9 mouse cellular contexts compared by ENCODE assay signal in the genomic region with DNA sequence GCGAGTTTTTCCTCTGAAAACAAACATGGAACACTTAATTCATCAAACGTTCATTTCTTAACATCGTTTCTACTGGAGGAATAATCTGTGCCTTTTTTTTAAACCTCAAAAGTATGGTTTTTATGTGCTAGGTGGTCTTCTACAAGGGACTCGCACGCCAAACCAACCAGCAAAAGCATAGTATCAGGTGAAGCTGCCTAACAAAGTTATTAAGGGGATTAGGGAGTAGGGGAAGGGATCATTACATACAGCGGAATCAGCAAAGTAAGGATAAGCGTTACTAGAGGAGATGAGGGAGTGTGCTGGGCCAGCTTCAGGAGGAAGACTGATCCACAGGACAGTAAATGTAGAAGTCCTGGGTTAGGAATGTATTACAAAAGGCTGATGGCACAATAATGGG. TPM values are rescaled to one million over a fixed set of nuclear protein-coding genes. Genes with fewer than 3 reads are reported as not detected.
DNase-seq lines count a peak whose midpoint lies in the region; ATAC-seq and TF ChIP-seq lines count a peak whose summit lies in the region.
"Had no signal": no experiment of that assay in that cellular context is flagged by ENCODE, and none has a peak within 500 bp of the region (broad histone marks: within the 10 kb centered on the region; RNA-seq: fewer than 3 reads in every experiment).

No protein-coding gene starts in this region.

- H3K36me3 ChIP-seq in heart, embryonic 13.5 days, result peaks cover 11% of the 10 kb centered on the region
- peaks cover 7% of the 10 kb centered on the region for H3K36me3 ChIP-seq in G1E (replicated peaks)
- peaks cover 18% of the 10 kb centered on the region for H3K36me3 ChIP-seq in hindbrain, embryonic 10.5 days
- H3K36me3 ChIP-seq in midbrain, embryonic 12.5 days, result peaks cover 11% of the 10 kb centered on the region

- 5% methylated on average over 7 of the region's 7 CpGs for WGBS in heart, embryonic 13.5 days
- WGBS in hindbrain, embryonic 10.5 days, result 9% methylated on average over 7 of the region's 7 CpGs
- 5% methylated on average over 7 of the region's 7 CpGs for WGBS in midbrain, embryonic 12.5 days

- no peak for TF ChIP-seq CTCF in G1E (IDR thresholded peaks at IDR 0.05; ENCODE audit: low read depth, low read length)

- no peak for DNase-seq in heart, adult 8-10 months (ENCODE audit: low spot score)
- no peak for DNase-seq in G1E (ENCODE audit: low spot score)
- no peak for DNase-seq in hindbrain, embryonic 10.5 days (ENCODE audit: low spot score)
- no peak for DNase-seq in gastrocnemius, postnatal 36 days
- DNase-seq in gastrocnemius, adult 18-20 months (ENCODE audit: low spot score), result no peak

- no peak for ATAC-seq in heart, embryonic 13.5 days (ENCODE audit: extremely low read depth, insufficient number of reproducible peaks, low FRiP score, low TSS enrichment)
- no peak for ATAC-seq in G1E (ENCODE audit: extremely low read depth, insufficient number of reproducible peaks, low FRiP score, poor library complexity, severe bottlenecking)
- peak; percentile 3; the same call in 1 of the 2 replicates for ATAC-seq in midbrain, embryonic 12.5 days (ENCODE audit: low FRiP score, low read depth)
- no peak for ATAC-seq in activated CD4-positive, CD25-positive, alpha-beta regulatory T cell, adult 4 months

- H3K9me3 ChIP-seq in heart, embryonic 13.5 days, result no peaks in the 10 kb centered on the region
- no peaks in the 10 kb centered on the region for H3K9me3 ChIP-seq in G1E (replicated peaks)
- H3K9me3 ChIP-seq in hindbrain, embryonic 10.5 days, result no peaks in the 10 kb centered on the region
- H3K9me3 ChIP-seq in midbrain, embryonic 12.5 days, result no peaks in the 10 kb centered on the region

- H3K27ac ChIP-seq in heart, embryonic 13.5 days (replicated peaks), result no peak overlapping the region
- H3K27ac ChIP-seq in hindbrain, embryonic 10.5 days, result peak overlapping the region; percentile 93
- H3K27ac ChIP-seq in midbrain, embryonic 12.5 days (replicated peaks), result no peak overlapping the region

- H3K9ac ChIP-seq in heart, embryonic 13.5 days, result peak overlapping the region; percentile 77
- no peak overlapping the region for H3K9ac ChIP-seq in midbrain, embryonic 12.5 days (replicated peaks)

- peaks cover 14% of the 10 kb centered on the region for H3K27me3 ChIP-seq in heart, embryonic 13.5 days (replicated peaks)
- H3K27me3 ChIP-seq in G1E (ENCODE audit: insufficient read depth, low read length), result peaks cover 12% of the 10 kb centered on the region
- peaks cover 10% of the 10 kb centered on the region for H3K27me3 ChIP-seq in hindbrain, embryonic 10.5 days (ENCODE audit: insufficient read depth, poor library complexity, severe bottlenecking)
- peaks cover 7% of the 10 kb centered on the region; the same call in 1 of the 2 replicates for H3K27me3 ChIP-seq in midbrain, embryonic 12.5 days

- peaks cover 8% of the 10 kb centered on the region for H3K4me1 ChIP-seq in heart, embryonic 13.5 days
- H3K4me1 ChIP-seq in G1E (ENCODE audit: insufficient read depth, low read depth, low read length), result peaks cover 32% of the 10 kb centered on the region
- H3K4me1 ChIP-seq in hindbrain, embryonic 10.5 days (replicated peaks), result peaks cover 14% of the 10 kb centered on the region
- peaks cover 7% of the 10 kb centered on the region for H3K4me1 ChIP-seq in midbrain, embryonic 12.5 days

- H3K4me3 ChIP-seq in heart, embryonic 13.5 days, result peak overlapping the region; percentile 92
- H3K4me3 ChIP-seq in G1E (ENCODE audit: low read depth, low read length), result peak overlapping the region; percentile 89; the same call in 1 of the 2 replicates
- peak overlapping the region; percentile 87 for H3K4me3 ChIP-seq in hindbrain, embryonic 10.5 days
- H3K4me3 ChIP-seq in midbrain, embryonic 12.5 days, result peak overlapping the region; percentile 90

- H3K4me2 ChIP-seq in heart, embryonic 13.5 days, result peak overlapping the region; percentile 92
- H3K4me2 ChIP-seq in midbrain, embryonic 12.5 days (replicated peaks), result peak overlapping the region; percentile 54

- intact Hi-C loops in gastrocnemius, postnatal 36 days (cut with DNase I), result no loop called here

RNA-seq across cellular contexts. Expression of a gene that starts 0.6 kb away (rescaled TPM):
- 8.6 and 8.9 TPM in 2 replicates for polyA plus RNA-seq in heart, embryonic 13.5 days (2015; fragmentation: Nextera tagmentation; extraction: Ambion mirVana)
- 10 to 100 TPM in 1 of 4 experiments, 1 to 10 TPM in 3; 7.0 to 10.4 (median 9.5) TPM for total RNA-seq in heart, adult 8-10 months (2022)
- total RNA-seq in G1E (2014; fragmentation: Nextera tagmentation), result 25.6 and 28.8 TPM in 2 replicates
- total RNA-seq in G1E (2017), result 25.8 and 29.4 TPM in 2 replicates
- polyA plus RNA-seq in G1E (2012), result 0.22 and 0.38 TPM in 2 replicates
- polyA plus RNA-seq in hindbrain, embryonic 10.5 days (2016; fragmentation: Nextera tagmentation; extraction: Ambion mirVana), result 15.6 and 21.0 TPM in 2 replicates
- 30.9 and 34.3 TPM in 2 replicates for polyA plus RNA-seq in midbrain, embryonic 12.5 days (2016; fragmentation: Nextera tagmentation; extraction: Ambion mirVana)
- polyA plus RNA-seq in activated CD4-positive, CD25-positive, alpha-beta regulatory T cell, adult 4 months (2017; shearing (Covaris generic)), result 1 to 10 TPM; 7.1 to 8.4 TPM
- total RNA-seq in gastrocnemius, postnatal 36 days (2021), result 1 to 10 TPM; 6.2 to 6.4 TPM
- 1 to 10 TPM; 5.2 to 6.9 TPM for total RNA-seq in gastrocnemius, adult 18-20 months (2021)

RNA-seq across cellular contexts. Expression of a gene that starts 15.4 kb away (rescaled TPM):
- polyA plus RNA-seq in heart, embryonic 13.5 days (2015; fragmentation: Nextera tagmentation; extraction: Ambion mirVana), result not detected in 2 replicates
- not detected for total RNA-seq in heart, adult 8-10 months (2022)
- total RNA-seq in G1E (2014; fragmentation: Nextera tagmentation), result not detected in 2 replicates
- total RNA-seq in G1E (2017), result not detected in 2 replicates
- not detected in 2 replicates for polyA plus RNA-seq in G1E (2012)
- not detected in 2 replicates for polyA plus RNA-seq in hindbrain, embryonic 10.5 days (2016; fragmentation: Nextera tagmentation; extraction: Ambion mirVana)
- polyA plus RNA-seq in midbrain, embryonic 12.5 days (2016; fragmentation: Nextera tagmentation; extraction: Ambion mirVana), result not detected in 2 replicates
- polyA plus RNA-seq in activated CD4-positive, CD25-positive, alpha-beta regulatory T cell, adult 4 months (2017; shearing (Covaris generic)), result not detected
- not detected for total RNA-seq in gastrocnemius, postnatal 36 days (2021)
- not detected for total RNA-seq in gastrocnemius, adult 18-20 months (2021)
- total RNA-seq: gastrocnemius, postnatal 10 days had no signal

RNA-seq across cellular contexts. Expression of a gene that starts 42.7 kb away (rescaled TPM):
- polyA plus RNA-seq in heart, embryonic 13.5 days (2015; fragmentation: Nextera tagmentation; extraction: Ambion mirVana), result not detected in 2 replicates
- 1 to 10 TPM; 1.7 to 2.8 (median 2.2) TPM for total RNA-seq in heart, adult 8-10 months (2022)
- total RNA-seq in G1E (2014; fragmentation: Nextera tagmentation) (not detected in 2 replicates), G1E (2017) (not detected in 2 replicates)
- polyA plus RNA-seq in G1E (2012), result not detected in 2 replicates
- 0.10 TPM in 1 of 2 replicates, not detected in the other for polyA plus RNA-seq in hindbrain, embryonic 10.5 days (2016; fragmentation: Nextera tagmentation; extraction: Ambion mirVana)
- polyA plus RNA-seq in midbrain, embryonic 12.5 days (2016; fragmentation: Nextera tagmentation; extraction: Ambion mirVana), result not detected in 2 replicates
- not detected for polyA plus RNA-seq in activated CD4-positive, CD25-positive, alpha-beta regulatory T cell, adult 4 months (2017; shearing (Covaris generic))
- not detected for total RNA-seq in gastrocnemius, postnatal 36 days (2021)
- not detected for total RNA-seq in gastrocnemius, adult 18-20 months (2021)
- total RNA-seq: gastrocnemius, postnatal 10 days had no signal

RNA-seq across cellular contexts. Expression of a gene that starts 56.8 kb away (rescaled TPM):
- polyA plus RNA-seq in heart, embryonic 13.5 days (2015; fragmentation: Nextera tagmentation; extraction: Ambion mirVana), result 0.06 and 0.09 TPM in 2 replicates
- not detected for total RNA-seq in heart, adult 8-10 months (2022)
- total RNA-seq in G1E (2014; fragmentation: Nextera tagmentation), result not detected in 2 replicates
- total RNA-seq in G1E (2017), result under 0.01 TPM in 2 replicates
- not detected in 2 replicates for polyA plus RNA-seq in G1E (2012)
- polyA plus RNA-seq in hindbrain, embryonic 10.5 days (2016; fragmentation: Nextera tagmentation; extraction: Ambion mirVana), result 2.9 and 3.5 TPM in 2 replicates
- 5.9 and 6.2 TPM in 2 replicates for polyA plus RNA-seq in midbrain, embryonic 12.5 days (2016; fragmentation: Nextera tagmentation; extraction: Ambion mirVana)
- polyA plus RNA-seq in activated CD4-positive, CD25-positive, alpha-beta regulatory T cell, adult 4 months (2017; shearing (Covaris generic)), result under 1 TPM in 1 of 2 experiments, not detected in 1; 0.15 TPM
- not detected for total RNA-seq in gastrocnemius, postnatal 36 days (2021)
- not detected for total RNA-seq in gastrocnemius, adult 18-20 months (2021)
